Mouse (Mus musculus) brain, embryonic 14.5 days (tissue): ENCODE data around the gene Ccdc194.

Source experiments
- CTCF ChIP-seq: fragments of 200-500 bp; IDR thresholded peaks from 2 replicates; pipeline ENCODE4 v1.5.1; 2012; ENCODE audit warnings: inconsistent platforms, mild to moderate bottlenecking, moderate library complexity, borderline replicate concordance; ENCODE audit not compliant: insufficient read depth, insufficient read length; ENCODE audit errors: extremely low read depth
- POLR2A ChIP-seq: fragments of 200-500 bp; IDR thresholded peaks from 2 replicates; pipeline ENCODE4 v1.6.1; 2012; ENCODE audit warnings: mild to moderate bottlenecking, inconsistent platforms, borderline replicate concordance; ENCODE audit not compliant: poor library complexity, insufficient read depth, insufficient read length, severe bottlenecking; ENCODE audit errors: extremely low read depth

DNA sequence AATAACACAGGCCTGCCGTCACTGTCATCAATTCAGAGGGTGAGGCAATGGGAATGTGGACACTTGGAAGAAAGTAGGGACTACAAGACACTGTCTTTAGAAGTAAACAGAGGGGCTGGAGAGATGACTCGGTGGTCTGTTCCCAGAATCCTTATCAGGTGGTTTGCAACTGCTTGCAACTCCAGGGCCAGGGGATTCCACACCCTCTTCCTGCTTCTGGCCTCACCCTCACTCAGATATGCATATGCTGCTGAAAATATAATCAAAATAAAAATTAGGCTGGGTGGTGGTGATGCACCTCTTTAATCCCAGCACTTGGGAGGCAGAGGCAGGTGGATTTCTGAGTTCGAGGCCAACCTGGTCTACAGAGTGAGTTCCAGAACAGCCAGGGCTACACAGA, 34.6 kb upstream of the Ccdc194 start:
- no peak for TF ChIP-seq POLR2A
- no peak for TF ChIP-seq CTCF
